Comparison of ENCODE assay signal across 30 mouse cellular contexts in genomic region chr5:78251491-78251890, GRCm38 (mm10).
DNase-seq lines count a peak whose midpoint lies in the region; ATAC-seq lines count a peak whose summit lies in the region.
"Had no signal": no experiment of that assay in that cellular context is flagged by ENCODE, and none has a peak within 500 bp of the region (broad histone marks: within the 10 kb centered on the region; RNA-seq: fewer than 3 reads in every experiment).

No protein-coding gene starts in this region.

- H3K4me2 ChIP-seq in kidney, embryonic 16.5 days (replicated peaks; ENCODE audit: low read depth, low read length), result no peak overlapping the region
- H3K4me2 ChIP-seq: embryonic facial prominence, embryonic 13.5 days; forebrain, embryonic 12.5 days; forebrain, embryonic 15.5 days; heart, embryonic 12.5 days; heart, embryonic 15.5 days; hindbrain, embryonic 13.5 days had no signal

- intact Hi-C loops in left cerebral cortex, postnatal 4 days (cut with DNase I), result no loop called here
- intact Hi-C loops in left cerebral cortex, postnatal 14 days (cut with DNase I), result no loop called here

- no peaks in the 10 kb centered on the region for H3K27me3 ChIP-seq in kidney, embryonic 16.5 days (ENCODE audit: insufficient read depth, low read length)
- H3K27me3 ChIP-seq: embryonic facial prominence, embryonic 13.5 days; forebrain, embryonic 12.5 days; forebrain, embryonic 15.5 days; heart, embryonic 12.5 days; heart, embryonic 15.5 days; hindbrain, embryonic 13.5 days had no signal

- DNase-seq in left cerebral cortex, adult 11 months (ENCODE audit: low spot score), result peak; percentile 17
- DNase-seq in left cerebral cortex, postnatal 4 days, result no peak
- DNase-seq in right cerebral cortex, adult 2 months (ENCODE audit: low spot score in 2 of 2), result peak; percentile 8 to 24
- no peak for DNase-seq in right cerebral cortex, postnatal 14 days
- DNase-seq in left cerebral cortex, postnatal 14 days (ENCODE audit: low spot score in 2 of 2), result peak; percentile 29 to 41
- DNase-seq in thymus, postnatal 0 days (ENCODE audit: low spot score), result no peak
- DNase-seq: adrenal gland, adult 2 months; adrenal gland, postnatal 14 days; cerebellum, adult 11-12 months; cerebellum, adult 8-10 months; cerebellum, postnatal 10 days; cerebellum, postnatal 36 days; embryo, embryonic 11 days; gastrocnemius, adult 2 months; gastrocnemius, postnatal 14 days; heart, adult 11 months; heart, postnatal 10 days; heart, postnatal 36 days had no signal

- ATAC-seq in kidney, embryonic 16.5 days (ENCODE audit: low FRiP score, low TSS enrichment), result no peak
- ATAC-seq: CD4-positive, CD25-positive, alpha-beta regulatory T cell, adult 4 months; forebrain, embryonic 15.5 days; hindbrain, embryonic 16.5 days had no signal

- H3K36me3 ChIP-seq in kidney, embryonic 16.5 days (ENCODE audit: insufficient read depth, low read length), result no peaks in the 10 kb centered on the region
- H3K36me3 ChIP-seq: embryonic facial prominence, embryonic 10.5 days; embryonic facial prominence, embryonic 13.5 days; forebrain, embryonic 12.5 days; forebrain, embryonic 15.5 days; heart, embryonic 12.5 days; heart, embryonic 15.5 days; hindbrain, embryonic 10.5 days; hindbrain, embryonic 13.5 days had no signal

- H3K9me3 ChIP-seq in kidney, embryonic 16.5 days (ENCODE audit: low read length), result no peaks in the 10 kb centered on the region
- H3K9me3 ChIP-seq: embryonic facial prominence, embryonic 10.5 days; embryonic facial prominence, embryonic 13.5 days; forebrain, embryonic 12.5 days; forebrain, embryonic 15.5 days; heart, embryonic 15.5 days; hindbrain, embryonic 10.5 days; hindbrain, embryonic 13.5 days had no signal

- no peak overlapping the region for H3K9ac ChIP-seq in kidney, embryonic 16.5 days (replicated peaks; ENCODE audit: low read length)
- H3K9ac ChIP-seq: embryonic facial prominence, embryonic 13.5 days; forebrain, embryonic 12.5 days; forebrain, embryonic 15.5 days; heart, embryonic 12.5 days; heart, embryonic 15.5 days; hindbrain, embryonic 13.5 days had no signal

- 78% methylated on average over 3 of the region's 3 CpGs for WGBS in kidney, embryonic 16.5 days

- no peaks in the 10 kb centered on the region for H3K4me1 ChIP-seq in kidney, embryonic 16.5 days (ENCODE audit: insufficient read depth, low read length)
- H3K4me1 ChIP-seq: embryonic facial prominence, embryonic 10.5 days; embryonic facial prominence, embryonic 13.5 days; forebrain, embryonic 12.5 days; forebrain, embryonic 15.5 days; heart, embryonic 12.5 days; heart, embryonic 15.5 days; hindbrain, embryonic 10.5 days; hindbrain, embryonic 13.5 days had no signal

- no peak overlapping the region for H3K27ac ChIP-seq in kidney, embryonic 16.5 days (ENCODE audit: low read length)
- H3K27ac ChIP-seq: embryonic facial prominence, embryonic 10.5 days; embryonic facial prominence, embryonic 13.5 days; forebrain, embryonic 12.5 days; forebrain, embryonic 15.5 days; gastrocnemius, adult 2 months; heart, embryonic 15.5 days; hindbrain, embryonic 10.5 days; hindbrain, embryonic 13.5 days had no signal

- H3K4me3 ChIP-seq in kidney, embryonic 16.5 days (ENCODE audit: low read length), result no peak overlapping the region
- H3K4me3 ChIP-seq: embryonic facial prominence, embryonic 10.5 days; embryonic facial prominence, embryonic 13.5 days; erythroblast, embryonic 14.5 days; forebrain, embryonic 12.5 days; forebrain, embryonic 15.5 days; gastrocnemius, adult 2 months; heart, embryonic 12.5 days; heart, embryonic 15.5 days; hindbrain, embryonic 10.5 days; hindbrain, embryonic 13.5 days had no signal

Comparison
In these comparisons a context has a peak if more than half of its experiments do, and no peak if none do; other contexts are left out.
1. DNase-seq: peak in left cerebral cortex, adult 11 months (single experiment), right cerebral cortex, adult 2 months (2 of 2) and left cerebral cortex, postnatal 14 days (2 of 2); none in left cerebral cortex, postnatal 4 days (single experiment), right cerebral cortex, postnatal 14 days (single experiment) and thymus, postnatal 0 days (single experiment).